Mouse (Mus musculus) lung, embryonic 14.5 days (tissue): ENCODE data around the gene Foxa3. TPM values are rescaled to one million over a fixed set of nuclear protein-coding genes. Genes with fewer than 3 reads are reported as not detected.

Experiments used
- ATAC-seq: fragments of 200-750 bp; cut with Nextera tagmentation; 2 replicates; pipeline ENCODE4 v1.8.0; 2017; ENCODE audit warnings: mild to moderate bottlenecking, moderate TSS enrichment, moderate library complexity; ENCODE audit not compliant: insufficient read depth
- DNase-seq: peaks from one replicate; pipeline ENCODE4 v3.0.0-alpha.2; 2015
- H3K27ac ChIP-seq: fragments of 300-500 bp; sonication (generic); 2 replicates; pipeline ENCODE4 v1.5.1; 2014; ENCODE audit warnings: low read depth, mild to moderate bottlenecking, moderate library complexity
- H3K27me3 ChIP-seq: fragments of 300-500 bp; sonication (generic); 2 replicates; pipeline ENCODE4 v1.6.1; 2014; ENCODE audit warnings: low read length, control low read depth; ENCODE audit not compliant: insufficient read depth
- H3K36me3 ChIP-seq: fragments of 300-500 bp; sonication (generic); 2 replicates; pipeline ENCODE4 v1.6.1; 2014; ENCODE audit warnings: control low read depth; ENCODE audit not compliant: insufficient read depth
- H3K4me1 ChIP-seq: fragments of 300-500 bp; sonication (generic); 2 replicates; pipeline ENCODE4 v1.6.1; 2014; ENCODE audit warnings: antibody characterized with exemption, control low read depth; ENCODE audit not compliant: insufficient read depth
- H3K4me2 ChIP-seq: fragments of 300-500 bp; sonication (generic); 2 replicates; pipeline ENCODE4 v1.6.1; 2014; ENCODE audit warnings: mild to moderate bottlenecking
- H3K4me3 ChIP-seq: fragments of 300-500 bp; sonication (generic); 2 replicates; pipeline ENCODE4 v1.5.1; 2014; ENCODE audit warnings: low read depth, low read length
- H3K9ac ChIP-seq: fragments of 300-500 bp; sonication (generic); 2 replicates; pipeline ENCODE4 v1.6.1; 2014
- H3K9me3 ChIP-seq: fragments of 300-500 bp; sonication (generic); 2 replicates; pipeline ENCODE4 v1.6.1; 2016; ENCODE audit warnings: low read depth, low read length, control low read depth
- CTCF ChIP-seq: IDR thresholded peaks from 2 replicates; pipeline ENCODE4 v1.5.1; 2016; ENCODE audit warnings: antibody characterized with exemption, low read depth
- WGBS: fragments of 180-500 bp; shearing (Covaris S2); extraction: QIAGEN DNeasy Blood & Tissue Kit; methylation state at CpG from one replicate; pipeline ENCODE4 v1.1.7; 2014; 5-methylcytosine and 5-hydroxymethylcytosine counted together
- polyA plus RNA-seq: library from polyadenylated mRNA; unstranded; fragments of >200 nt; fragmentation: Nextera tagmentation; extraction: Ambion mirVana; gene quantifications from 2 replicates; pipeline ENCODE4 v1.2.1, GENCODE M21; 2014

Gene Foxa3
- polyA plus RNA-seq, 1 experiment from 2014 or later, result 2.2 TPM

DNA sequence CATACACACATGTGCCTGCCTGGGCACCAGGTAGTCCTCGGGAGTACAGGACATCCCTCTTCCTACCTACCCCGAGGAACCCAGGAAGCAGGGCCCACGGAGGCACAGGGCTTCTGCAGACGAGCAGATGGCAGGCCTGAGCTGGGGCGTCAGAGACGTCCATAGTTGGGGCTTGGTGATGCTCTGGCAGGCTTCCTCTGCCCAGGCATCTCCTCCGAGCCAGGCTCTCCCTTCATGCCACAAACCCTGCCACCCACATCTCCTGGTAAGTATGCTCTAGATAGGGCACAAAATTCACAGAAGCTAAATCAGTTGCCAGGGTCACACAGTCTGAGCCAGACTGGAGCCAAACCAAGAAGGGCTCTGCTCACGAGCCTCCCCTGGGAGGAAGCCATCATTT lies 26.8 kb upstream of the Foxa3 start:
- Histone ChIP-seq H3K27me3 (no peaks in the 10 kb centered on the region), H3K4me3 (no peak overlapping the region), H3K4me1 (no peaks in the 10 kb centered on the region), H3K4me2 (no peak overlapping the region), H3K27ac (no peak overlapping the region), H3K9ac (no peak overlapping the region), H3K9me3 (no peaks in the 10 kb centered on the region), H3K36me3 (peaks cover 92% of the 10 kb centered on the region)
- WGBS, result 88% methylated on average over 8 of the region's 8 CpGs
- DNase-seq, result no peak
- no peak for ATAC-seq
- no peak for TF ChIP-seq CTCF

DNA sequence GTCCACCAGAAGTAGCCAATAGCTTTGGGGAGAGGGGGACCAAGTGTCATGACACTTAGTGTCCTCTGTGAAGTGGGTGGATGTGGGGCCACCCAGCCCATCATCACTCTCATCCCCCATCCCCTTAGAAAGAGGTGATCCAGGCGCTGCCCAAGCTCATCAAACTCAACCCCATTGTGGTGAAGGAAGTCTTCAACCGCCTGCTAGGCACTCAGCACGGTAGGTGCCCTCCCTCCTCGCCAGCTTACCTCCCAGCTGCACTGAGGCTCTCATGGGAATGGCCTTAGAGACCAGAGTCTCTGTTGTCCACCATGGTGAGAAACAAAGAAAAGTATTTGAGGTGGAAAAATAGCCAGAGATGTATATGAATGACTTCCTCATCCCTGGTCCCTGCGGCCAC lies 25.9 kb upstream of the Foxa3 start:
- H3K9ac ChIP-seq, result no peak overlapping the region
- H3K27ac ChIP-seq, result no peak overlapping the region
- no peak for ATAC-seq
- no peak overlapping the region for H3K4me3 ChIP-seq
- no peaks in the 10 kb centered on the region for H3K4me1 ChIP-seq
- no peaks in the 10 kb centered on the region for H3K27me3 ChIP-seq
- no peak overlapping the region for H3K4me2 ChIP-seq
- no peak for DNase-seq
- TF ChIP-seq CTCF, result no peak
- 92% methylated on average over 5 of the region's 5 CpGs for WGBS
- no peaks in the 10 kb centered on the region for H3K9me3 ChIP-seq
- peaks cover 95% of the 10 kb centered on the region for H3K36me3 ChIP-seq

DNA sequence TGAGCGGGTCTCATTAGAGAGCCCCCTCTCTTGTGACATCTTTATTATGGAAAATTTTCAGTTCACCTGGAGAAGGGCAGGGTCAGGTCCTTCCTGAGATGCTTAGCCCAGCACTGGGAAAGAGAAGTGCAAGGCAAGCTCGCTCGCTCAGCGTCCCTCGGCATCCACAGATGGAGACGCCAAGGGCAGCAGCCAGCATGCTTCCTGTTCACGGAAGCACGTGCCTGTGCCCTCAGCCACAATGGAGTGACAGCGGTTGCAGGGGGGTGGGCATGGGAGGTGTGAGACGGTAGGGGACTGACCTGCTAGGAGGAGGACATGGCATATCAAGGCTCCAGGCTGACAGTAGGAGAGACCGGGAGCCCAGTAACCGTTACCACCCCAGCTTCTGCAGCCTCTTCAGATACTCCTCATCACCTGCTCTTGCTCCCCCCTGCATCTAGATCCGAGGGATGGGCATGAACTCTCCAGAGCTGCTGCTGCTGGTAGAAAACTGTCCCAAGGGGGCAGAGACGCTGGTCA lies 24.7 kb upstream of the Foxa3 start:
- TF ChIP-seq CTCF, result no peak
- Histone ChIP-seq H3K4me3 (no peak overlapping the region), H3K9me3 (no peaks in the 10 kb centered on the region), H3K27me3 (no peaks in the 10 kb centered on the region), H3K27ac (no peak overlapping the region), H3K4me1 (no peaks in the 10 kb centered on the region), H3K4me2 (no peak overlapping the region), H3K9ac (no peak overlapping the region), H3K36me3 (peaks cover 97% of the 10 kb centered on the region)
- DNase-seq (no peak), ATAC-seq (no peak)
- 82% methylated on average over 14 of the region's 14 CpGs for WGBS

DNA sequence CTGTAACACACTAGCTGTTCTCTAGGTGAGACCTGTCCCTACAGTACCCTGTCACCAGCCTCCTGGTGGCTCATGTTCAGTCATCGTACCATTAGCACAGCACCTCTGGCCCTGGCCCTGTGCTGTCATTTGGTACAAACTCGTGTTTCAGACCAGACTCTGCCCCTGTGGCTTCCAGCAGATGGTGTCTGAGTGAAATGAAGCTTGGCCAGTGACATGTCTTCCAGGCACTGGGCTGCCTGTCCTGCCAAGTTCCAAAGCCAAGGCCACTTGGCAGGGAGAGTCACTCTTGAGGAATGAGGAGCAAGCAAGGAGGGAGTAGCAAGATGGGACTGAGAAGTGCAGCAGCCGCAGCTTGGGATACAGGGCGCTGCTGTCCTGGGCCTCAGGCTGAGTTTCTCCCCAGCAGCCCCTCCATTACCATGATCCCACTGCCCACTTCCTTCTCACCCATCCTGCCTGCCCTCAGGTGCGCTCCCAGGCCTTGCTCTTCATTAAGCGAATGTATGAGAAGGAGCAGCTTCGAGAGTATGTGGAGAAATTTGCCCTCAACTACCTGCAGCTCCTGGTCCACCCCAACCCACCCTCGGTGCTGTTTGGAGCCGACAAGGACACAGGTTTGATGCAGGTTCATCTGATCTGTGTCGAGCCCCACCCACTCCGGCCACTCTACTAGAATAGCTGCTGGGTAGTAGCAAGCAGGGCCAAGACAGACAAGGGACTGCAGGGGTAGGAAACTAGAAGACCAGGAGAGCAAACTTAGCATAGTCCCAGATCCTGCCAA lies 23.1 kb upstream of the Foxa3 start:
- no peak overlapping the region for H3K4me3 ChIP-seq
- H3K27me3 ChIP-seq, result no peaks in the 10 kb centered on the region
- no peak overlapping the region for H3K9ac ChIP-seq
- ATAC-seq (no peak), DNase-seq (no peak)
- H3K9me3 ChIP-seq, result no peaks in the 10 kb centered on the region
- H3K27ac ChIP-seq, result no peak overlapping the region
- H3K4me2 ChIP-seq, result no peak overlapping the region
- no peaks in the 10 kb centered on the region for H3K4me1 ChIP-seq
- WGBS, result 89% methylated on average over 11 of the region's 11 CpGs
- no peak for TF ChIP-seq CTCF
- H3K36me3 ChIP-seq, result peaks cover 100% of the 10 kb centered on the region

DNA sequence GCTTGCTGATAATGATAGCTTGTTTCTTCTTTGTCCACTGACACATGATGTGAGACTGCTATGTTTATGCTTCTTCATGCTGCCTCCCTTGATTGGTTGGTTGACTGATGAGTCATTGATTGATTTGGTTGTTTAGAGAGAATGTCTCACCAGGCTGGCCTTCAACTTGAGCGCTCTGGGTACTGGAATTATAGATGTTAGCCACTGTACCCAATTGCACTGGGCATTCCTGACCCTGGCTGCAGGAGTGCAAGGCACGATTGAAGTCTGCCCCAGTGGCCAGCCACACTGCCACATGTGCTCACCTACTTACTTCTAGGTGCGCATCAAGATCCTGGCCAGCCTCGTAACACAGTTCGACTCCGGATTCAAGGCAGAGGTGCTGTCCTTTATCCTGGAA lies 21.3 kb upstream of the Foxa3 start:
- DNase-seq (no peak), ATAC-seq (no peak)
- no peak for TF ChIP-seq CTCF
- Histone ChIP-seq H3K9ac (no peak overlapping the region), H3K4me1 (no peaks in the 10 kb centered on the region), H3K9me3 (no peaks in the 10 kb centered on the region), H3K27ac (no peak overlapping the region), H3K4me2 (no peak overlapping the region), H3K4me3 (no peak overlapping the region), H3K27me3 (no peaks in the 10 kb centered on the region), H3K36me3 (peaks cover 100% of the 10 kb centered on the region)
- WGBS, result 87% methylated on average over 6 of the region's 6 CpGs

DNA sequence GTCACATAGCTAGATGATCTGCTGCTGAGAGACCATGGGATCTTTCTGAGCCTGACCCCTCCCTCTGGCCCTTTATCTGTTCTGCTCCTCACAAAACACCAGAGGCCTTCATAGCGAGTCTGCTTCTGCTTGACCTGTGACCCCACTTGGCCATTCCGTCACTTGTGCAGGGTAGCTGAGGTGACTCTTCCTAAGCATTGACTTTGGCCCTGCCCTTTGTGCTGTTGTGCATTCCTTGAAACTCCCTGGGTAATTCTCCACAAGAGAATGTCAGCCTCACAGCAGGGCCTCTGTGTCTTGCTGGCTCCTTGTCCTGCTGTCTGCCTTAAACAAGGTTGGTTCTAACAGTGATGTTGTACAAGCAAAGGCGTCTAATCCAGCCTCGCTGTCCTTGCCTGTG lies 8.3 kb upstream of the Foxa3 start:
- Histone ChIP-seq H3K36me3 (peaks cover 75% of the 10 kb centered on the region), H3K4me2 (no peak overlapping the region), H3K4me3 (no peak overlapping the region), H3K4me1 (no peaks in the 10 kb centered on the region), H3K9me3 (no peaks in the 10 kb centered on the region), H3K9ac (no peak overlapping the region), H3K27me3 (no peaks in the 10 kb centered on the region), H3K27ac (no peak overlapping the region)
- 74% methylated on average over 4 of the region's 4 CpGs for WGBS
- ATAC-seq (no peak), DNase-seq (no peak)
- TF ChIP-seq CTCF, result no peak

DNA sequence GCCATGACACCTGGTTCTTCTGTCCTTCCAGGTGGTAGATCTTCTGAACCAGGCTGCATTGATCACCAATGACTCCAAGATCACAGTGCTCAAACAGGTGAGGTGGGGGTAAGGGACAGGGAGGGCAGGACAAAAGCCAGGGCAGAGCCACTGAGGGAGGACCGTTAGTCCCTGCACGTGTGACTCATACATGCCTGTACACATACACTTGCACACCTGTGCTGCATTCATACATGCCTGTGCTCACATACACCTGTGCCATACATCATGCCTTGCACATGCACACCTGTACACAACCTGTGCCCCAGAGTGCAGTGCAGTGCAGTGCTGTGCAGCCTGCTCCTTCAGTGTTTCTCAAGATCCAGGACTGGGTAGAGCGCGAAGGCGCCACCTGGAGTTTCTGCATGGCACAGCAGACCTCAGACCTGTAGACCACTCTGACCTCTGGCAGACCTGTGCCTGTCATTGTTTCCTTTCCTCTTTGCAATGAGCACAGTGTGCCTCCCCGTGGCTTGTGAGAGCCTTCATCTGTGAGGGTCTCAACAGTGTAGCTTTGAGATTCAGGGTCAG lies 5.8 kb upstream of the Foxa3 start:
- Histone ChIP-seq H3K4me2 (no peak overlapping the region), H3K4me1 (0 out of 2 replicates have a peak, but pooled peaks cover 5% of the 10 kb centered on the region), H3K27me3 (no peaks in the 10 kb centered on the region), H3K4me3 (no peak overlapping the region), H3K9me3 (no peaks in the 10 kb centered on the region), H3K27ac (no peak overlapping the region), H3K36me3 (peaks cover 50% of the 10 kb centered on the region), H3K9ac (no peak overlapping the region)
- peak; percentile 81 for TF ChIP-seq CTCF
- 0 out of 2 replicates have a peak, but pooled peaks have one; percentile 32 for ATAC-seq
- peak; percentile 73 for DNase-seq
- 64% methylated on average over 6 of the region's 6 CpGs for WGBS
